Mouse (Mus musculus) CD4-positive, CD25-positive, alpha-beta regulatory T cell, adult 2 months (primary cell): Measurements from ENCODE around the gene Mroh8.
"Not testable (repeated sequence)": the region's sequence is repeated elsewhere in the genome, so short reads cannot be mapped to it uniquely, and the experiment has no call there.

ENCODE experiments used
- DNase-seq: peaks from one replicate; pipeline ENCODE4 v3.0.0-alpha.2; 2012; ENCODE audit warnings: low read depth, low spot score

Gene Mroh8

DNA sequence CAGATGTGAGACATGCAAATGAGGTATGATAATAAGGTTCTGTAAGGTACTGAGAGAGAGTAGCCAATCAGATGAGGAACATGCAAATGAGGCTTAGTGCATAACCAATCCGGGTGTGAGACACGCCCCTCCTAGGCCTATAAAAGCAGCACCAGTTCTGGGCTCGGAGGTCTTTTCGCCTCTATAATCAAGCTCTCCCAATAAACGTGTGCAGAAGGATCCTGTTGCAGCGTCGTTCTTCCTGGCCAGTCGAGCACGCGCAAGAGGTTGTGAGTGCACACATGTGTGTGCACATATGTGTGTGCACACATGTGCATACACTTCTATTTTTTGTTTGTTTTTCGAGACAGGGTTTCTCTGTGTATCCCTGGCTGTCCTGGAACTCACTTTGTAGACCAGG, 80.9 kb downstream of the Mroh8 start:
- DNase-seq: not testable (repeated sequence)

DNA sequence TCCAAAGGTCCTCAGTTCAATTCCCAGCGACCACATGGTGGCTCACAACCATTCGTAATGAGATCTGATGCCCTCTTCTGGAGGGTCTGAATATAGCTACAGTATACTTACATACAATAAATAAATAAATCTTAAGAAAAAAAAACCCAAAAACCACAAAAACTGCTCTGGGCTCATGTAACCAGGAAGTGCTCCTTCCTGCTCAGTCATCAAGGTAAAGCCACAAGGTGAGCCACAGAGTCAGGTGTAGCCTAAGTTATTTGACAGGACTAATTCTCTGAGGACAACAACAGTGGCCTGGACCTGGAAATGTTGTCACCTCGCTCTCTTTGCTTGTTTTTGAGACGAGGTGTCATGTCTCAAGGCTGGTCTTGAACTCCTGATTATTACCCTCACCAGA, 88.7 kb downstream of the Mroh8 start:
- peak; percentile 27 for DNase-seq

DNA sequence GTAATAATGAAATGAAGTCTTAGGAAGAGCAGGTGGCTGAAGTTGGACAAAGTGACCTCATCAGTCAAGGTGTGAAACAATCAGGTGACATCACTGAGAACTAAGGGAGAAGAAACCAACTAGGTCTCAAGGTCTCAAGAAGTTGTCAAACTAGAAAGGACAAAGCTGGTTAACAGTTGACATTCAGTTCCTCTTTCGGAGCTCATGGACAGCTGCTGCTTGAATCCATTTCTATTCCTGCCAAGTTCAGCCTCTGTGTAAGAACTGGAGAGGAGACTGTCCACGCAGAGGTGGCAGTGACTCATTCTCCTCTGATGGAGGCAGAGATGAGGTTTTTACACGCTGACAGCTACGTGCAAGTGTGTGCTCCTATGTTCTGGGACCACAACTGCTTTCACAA, 92.1 kb downstream of the Mroh8 start:
- DNase-seq: no peak

DNA sequence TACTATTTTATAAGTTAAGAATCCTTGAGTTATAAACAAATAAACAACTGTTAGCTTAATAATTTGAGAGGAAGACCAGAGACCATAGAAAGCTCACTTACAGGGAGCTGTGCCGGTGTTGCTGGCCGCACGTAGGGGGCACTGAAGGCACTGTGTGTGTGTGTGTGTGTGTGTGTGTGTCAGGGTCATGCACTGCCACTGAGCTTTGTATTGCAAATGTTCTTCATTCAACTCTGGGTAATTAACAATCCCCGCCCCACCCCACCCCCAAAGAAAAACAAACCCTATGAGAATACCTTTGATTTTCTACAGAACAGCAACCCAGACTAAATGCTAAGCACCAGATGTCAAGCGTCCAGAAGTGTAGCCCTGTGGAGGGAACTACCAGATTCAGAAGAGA, 92.8 kb downstream of the Mroh8 start:
- DNase-seq: no peak

DNA sequence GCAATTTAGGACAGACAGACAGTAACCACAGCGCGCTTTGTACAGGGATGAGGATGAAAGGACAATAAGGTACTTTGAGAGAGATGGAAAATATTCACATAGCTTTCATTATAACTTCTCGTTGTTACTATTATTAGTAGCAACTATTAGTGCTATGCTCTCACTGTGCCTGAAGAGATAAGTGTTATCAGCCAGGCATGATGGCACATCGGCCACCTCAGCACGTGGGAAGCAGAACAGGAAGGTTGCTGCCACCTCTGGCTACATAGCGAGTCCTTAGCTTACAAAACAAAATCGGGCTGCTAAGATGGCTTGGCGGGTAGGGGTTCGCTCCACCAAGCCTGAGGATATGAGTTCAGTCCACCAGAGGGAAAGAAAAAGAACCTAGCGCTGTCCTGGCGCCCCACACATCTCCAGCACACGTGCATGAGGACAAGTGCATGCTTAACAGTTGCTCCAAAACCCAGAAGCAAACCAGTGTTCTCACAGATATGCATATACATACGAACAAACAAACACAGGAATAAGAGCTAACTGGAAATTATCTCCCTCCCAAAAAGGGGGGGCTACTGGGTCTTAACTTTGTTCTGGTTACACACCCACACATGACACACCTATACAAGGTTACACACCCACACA, 94.2 kb downstream of the Mroh8 start:
- no peak for DNase-seq

DNA sequence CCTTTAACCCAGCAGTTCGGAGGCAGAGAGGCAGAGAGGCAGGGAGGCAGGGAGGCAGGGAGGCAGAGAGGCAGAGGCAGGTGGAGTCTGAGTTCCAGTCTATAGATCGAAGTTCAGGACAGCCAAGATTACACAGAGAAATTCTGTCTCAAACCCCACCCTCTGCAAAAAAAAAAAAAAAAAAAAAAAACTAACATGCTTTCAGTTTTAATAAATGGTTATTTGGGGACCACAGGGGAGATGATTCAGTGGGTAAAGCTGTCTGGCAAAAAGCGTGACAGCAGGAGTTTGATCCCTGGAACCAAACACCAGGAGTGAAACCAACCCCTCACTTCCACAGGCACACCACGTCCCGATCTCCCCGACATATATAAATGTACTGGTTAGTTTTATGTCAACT, 101.2 kb downstream of the Mroh8 start:
- DNase-seq: no peak

DNA sequence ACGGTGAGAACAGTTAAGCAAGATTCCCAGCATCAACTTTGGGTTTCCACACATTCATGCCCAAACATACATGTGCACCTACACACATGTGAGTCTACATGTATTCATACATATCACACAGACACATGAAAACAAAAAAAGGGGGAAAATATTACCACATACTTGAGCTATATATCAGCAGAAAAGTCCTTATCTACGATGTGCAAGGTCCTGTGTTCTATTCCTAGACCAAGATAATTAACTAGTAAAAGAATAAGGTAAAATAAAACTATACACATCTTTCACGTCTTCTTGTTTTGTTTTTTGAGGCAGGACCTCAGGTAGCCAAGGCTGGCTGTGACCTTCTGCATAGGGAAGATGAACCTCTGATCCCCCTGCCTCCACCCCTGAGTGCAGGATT, 103.1 kb downstream of the Mroh8 start:
- no peak for DNase-seq

DNA sequence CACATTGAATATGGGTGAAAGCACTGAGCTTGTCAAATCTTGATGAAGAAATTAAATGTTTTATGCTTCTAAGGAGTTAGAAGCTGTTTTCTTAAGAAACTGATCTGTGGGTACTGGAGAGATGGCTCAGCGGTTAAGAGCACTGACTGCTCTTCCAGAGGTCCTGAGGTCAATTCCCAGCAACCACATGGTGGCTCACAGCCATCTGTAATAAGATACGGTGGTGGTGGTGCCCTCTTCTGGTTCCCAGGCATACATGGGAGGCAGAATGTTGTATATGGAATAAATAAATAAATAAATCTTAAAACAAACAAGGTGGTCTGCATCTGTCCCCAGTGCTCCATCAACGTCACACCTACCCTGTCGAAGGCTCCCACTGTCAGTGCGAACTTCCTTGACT, 104.9 kb downstream of the Mroh8 start:
- peak; percentile 14 for DNase-seq

DNA sequence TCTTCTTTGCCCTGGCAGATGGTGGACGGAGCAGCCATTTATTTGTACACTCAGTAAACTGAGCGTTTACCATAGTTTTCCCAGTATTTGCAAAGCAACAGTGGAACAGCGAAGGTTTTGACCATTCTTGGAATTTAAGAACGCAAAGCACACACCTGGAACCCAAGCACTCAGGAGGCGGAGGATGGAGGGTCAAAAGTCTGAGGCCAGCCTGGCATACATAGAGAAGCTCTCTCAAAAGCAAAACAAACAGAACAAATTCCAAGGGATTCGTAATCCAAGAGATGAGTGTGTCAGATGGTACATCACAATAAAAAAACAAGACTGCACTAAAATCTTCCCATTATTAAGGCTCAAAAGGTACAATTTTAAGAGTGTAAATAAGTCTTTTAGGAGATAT, 105.8 kb downstream of the Mroh8 start:
- DNase-seq: no peak

DNA sequence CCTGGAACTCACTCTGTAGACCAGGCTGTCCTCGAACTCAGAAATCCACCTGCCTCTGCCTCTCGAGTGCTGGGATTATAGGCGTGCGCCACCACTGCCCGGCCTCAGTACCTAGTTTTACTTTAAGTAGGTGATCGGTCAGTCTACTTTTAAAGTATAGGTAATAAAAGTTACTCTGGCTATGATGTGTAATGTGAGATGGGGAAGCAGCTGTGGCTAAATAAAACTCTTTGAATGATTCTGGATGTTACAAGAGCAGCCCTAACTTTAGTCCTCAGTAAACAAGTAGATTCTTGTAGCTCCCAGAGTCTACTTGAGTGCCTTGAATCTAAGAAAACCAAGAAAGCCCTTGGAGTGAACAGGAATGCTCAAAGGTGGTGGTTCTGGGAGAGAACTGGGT, 106.4 kb downstream of the Mroh8 start:
- no peak for DNase-seq

DNA sequence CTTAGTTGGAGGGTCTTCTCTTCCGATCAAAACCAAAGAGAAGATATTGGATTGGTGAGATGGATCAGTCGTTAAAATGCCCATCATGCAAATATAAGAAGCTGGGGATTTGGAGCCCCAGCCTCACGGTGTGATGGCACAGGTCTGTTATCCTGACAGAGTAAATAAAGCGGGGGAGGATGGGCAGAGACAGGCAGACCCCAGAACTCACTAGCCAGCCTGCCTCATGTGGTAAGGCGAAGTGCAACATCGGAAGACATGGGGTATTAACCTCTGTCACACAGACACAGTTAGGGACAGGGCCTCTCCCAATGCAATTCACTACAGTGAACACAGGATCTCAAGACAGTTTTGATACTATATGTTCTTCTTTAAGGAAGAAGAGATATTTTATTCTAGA, 108.7 kb downstream of the Mroh8 start:
- DNase-seq: no peak

DNA sequence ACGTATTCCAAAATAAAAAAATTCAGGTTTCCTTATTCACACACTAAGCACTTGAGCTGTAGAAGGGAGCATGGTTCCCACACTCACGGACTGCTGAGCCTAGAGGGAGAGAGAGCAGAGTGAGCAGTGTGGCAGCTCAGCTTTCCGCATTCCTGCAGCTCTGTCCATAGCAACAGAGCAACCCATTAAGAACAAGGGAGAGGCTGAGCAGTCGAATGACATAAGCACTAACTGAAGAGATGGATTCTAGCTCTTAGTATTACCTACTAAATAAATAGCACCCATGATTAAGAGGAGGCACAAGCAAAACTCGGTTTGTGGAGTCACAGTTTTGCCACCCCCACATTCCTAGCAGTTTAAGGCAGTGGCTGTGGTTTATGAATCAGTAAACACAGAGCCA, 109.2 kb downstream of the Mroh8 start:
- DNase-seq: no peak

DNA sequence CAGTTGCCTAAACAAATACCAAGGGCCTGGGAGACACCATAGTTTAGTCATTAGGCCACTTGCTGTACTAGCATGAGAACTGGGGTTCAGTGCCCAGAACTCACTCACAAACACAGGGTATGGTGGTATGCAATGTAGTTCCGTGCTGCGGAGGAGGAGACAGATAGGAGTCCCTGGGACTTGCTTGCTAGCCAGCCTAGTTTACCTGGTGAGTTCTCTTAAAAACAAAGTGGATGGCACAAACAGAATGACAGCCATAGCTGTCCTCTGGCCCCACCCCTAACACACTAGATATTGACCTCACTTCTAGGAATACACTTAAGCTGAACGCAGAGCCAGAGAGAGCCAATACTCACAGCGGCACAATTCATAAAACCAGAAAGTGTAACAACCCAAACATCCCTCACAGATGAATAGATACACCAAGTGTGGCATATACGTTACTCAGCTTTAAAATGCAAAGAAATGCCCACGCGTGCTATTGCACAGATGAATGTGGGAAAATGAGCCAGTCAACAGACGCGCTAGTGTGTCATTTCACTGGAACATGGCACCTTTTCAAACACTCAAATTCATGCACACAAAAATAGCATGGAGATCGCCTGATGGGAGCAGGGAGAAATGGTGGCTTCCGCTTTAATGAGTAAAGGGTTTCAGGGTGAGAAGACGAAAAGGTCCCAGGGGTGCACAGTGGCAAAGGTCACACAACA, 112.8 kb downstream of the Mroh8 start:
- DNase-seq: no peak

DNA sequence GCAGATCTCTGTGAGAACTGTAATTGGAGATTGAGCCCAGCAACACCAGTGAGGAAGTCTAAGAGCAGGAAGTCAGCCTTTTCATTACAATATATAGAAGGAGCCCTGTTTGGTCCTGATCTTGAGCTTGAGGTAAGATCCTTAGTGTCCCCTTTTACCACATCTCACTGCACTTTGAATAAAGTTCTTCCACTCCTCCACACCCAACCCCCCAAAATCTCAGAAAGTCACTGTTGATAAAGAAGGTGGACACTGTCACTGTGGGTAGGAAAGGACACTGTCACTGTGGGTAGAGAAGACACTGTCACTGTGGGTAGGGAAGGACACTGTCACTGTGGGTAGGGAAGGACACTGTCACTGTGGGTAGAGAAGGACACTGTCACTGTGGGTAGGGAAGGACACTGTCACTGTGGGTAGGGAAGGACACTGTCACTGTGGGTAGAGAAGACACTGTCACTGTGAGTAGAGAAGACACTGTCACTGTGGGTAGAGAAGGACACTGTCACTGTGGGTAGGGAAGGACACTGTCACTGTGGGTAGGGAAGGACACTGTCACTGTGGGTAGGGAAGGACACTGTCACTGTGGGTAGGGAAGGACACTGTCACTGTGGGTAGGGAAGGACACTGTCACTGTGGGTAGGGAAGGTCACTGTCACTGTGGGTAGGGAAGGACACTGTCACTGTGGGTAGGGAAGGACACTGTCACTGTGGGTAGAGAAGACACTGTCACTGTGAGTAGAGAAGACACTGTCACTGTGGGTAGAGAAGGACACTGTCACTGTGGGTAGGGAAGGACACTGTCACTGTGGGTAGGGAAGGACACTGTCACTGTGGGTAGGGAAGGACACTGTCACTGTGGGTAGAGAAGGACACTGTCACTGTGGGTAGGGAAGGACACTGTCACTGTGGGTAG, 113.8 kb downstream of the Mroh8 start:
- DNase-seq: not testable (repeated sequence)

DNA sequence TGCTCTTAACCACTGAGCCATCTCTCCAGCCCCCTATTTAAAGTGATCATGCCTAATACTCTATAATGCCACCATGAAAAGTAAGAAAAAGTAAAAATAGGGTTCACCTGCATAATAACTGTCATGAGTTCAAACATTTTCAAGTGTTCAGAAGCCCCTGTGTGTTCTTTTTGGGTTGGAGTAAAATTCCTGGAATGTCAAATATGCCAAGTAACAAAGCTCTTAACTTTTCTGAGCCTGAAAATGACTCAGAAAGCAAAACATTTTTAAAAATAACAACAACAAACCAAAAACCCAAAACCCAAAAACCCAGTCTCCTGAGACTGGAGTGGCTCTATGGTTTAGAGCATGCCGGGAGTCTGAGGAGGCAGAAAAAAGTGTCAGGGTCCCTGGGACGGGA, 115.2 kb downstream of the Mroh8 start:
- DNase-seq: no peak
